Mouse (Mus musculus): ENCODE results near the gene Setd7. TPM values are rescaled to one million over a fixed set of nuclear protein-coding genes. Genes with fewer than 3 reads are reported as not detected.
A peak's percentile ranks its signal among the peaks of the same experiment; 100 is the strongest.

Gene Setd7
- polyA plus RNA-seq, 1 experiment from 2014 or later = 0.64 TPM

DNA sequence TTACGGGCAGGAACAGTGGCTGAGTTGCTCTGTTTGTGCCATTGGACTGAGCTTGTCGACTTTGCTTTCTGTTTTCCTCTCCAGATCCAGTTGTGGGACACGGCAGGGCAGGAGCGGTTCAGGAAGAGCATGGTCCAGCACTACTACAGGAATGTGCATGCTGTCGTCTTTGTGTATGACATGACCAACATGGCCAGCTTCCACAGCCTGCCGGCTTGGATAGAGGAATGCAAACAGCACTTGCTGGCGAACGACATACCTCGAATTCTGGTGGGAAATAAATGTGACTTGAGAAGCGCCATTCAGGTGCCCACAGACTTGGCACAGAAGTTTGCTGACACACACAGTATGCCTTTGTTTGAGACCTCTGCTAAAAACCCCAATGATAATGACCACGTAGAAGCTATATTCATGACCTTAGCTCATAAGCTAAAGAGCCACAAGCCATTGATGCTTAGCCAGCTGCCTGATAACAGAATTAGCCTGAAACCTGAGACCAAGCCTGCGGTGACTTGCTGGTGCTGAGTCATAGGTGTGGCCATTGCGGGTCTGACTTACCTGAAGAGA, 67.3 kb downstream of the Setd7 start:
- no peak overlapping the region for H3K4me2 ChIP-seq (ENCODE audit: low read depth, low read length)
- H3K9ac ChIP-seq (ENCODE audit: low read depth, low read length) = no peak overlapping the region
- no peak overlapping the region for H3K27ac ChIP-seq (ENCODE audit: low read length)
- 81% methylated on average over 13 of the region's 13 CpGs for WGBS (ENCODE audit: insufficient replicate concordance)
- ATAC-seq (ENCODE audit: low read depth) = no peak
- no peaks in the 10 kb centered on the region for H3K4me1 ChIP-seq (ENCODE audit: control insufficient read depth, low read depth, low read length)
- no peaks in the 10 kb centered on the region for H3K27me3 ChIP-seq (ENCODE audit: control insufficient read depth, insufficient read depth, low read depth, low read length)
- no peaks in the 10 kb centered on the region for H3K36me3 ChIP-seq (ENCODE audit: control insufficient read depth, insufficient read depth)
- no peaks in the 10 kb centered on the region for H3K9me3 ChIP-seq (replicated peaks; ENCODE audit: control insufficient read depth, low read length)
- H3K4me3 ChIP-seq (ENCODE audit: low read depth, low read length) = no peak overlapping the region

DNA sequence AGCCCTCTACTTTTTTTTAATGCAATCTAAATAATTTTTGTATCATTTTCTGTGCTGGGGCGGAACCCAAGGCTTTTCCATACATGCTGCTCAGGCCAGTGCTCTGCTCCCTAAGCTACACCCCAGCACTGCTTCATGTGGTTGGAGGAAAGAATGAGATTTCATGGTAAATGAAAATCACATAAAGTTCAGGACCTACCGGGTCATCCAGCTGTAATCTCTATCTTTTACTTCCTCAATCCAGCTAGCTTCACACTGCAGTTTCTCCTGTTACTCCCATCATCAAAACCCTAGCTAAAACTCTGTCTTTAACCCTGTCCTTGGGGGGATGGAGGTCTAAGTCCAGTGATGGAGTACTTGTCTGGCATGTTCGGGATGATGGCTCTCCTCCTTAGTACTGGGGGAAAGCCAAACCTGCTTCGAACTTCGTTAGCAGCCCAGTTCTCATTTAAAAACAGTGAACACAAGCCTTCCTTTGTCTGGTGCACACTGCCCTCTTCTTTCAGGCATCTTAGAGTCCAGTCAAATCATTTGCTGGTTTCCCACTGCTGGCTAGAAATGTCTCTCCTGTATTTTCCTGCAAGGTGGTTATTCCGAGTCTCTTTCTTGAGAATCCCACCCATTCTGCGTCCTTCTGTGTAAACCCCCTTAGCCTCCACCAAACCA, 70.5 kb downstream of the Setd7 start:
- no peak overlapping the region for H3K4me3 ChIP-seq (ENCODE audit: low read depth, low read length)
- no peaks in the 10 kb centered on the region for H3K36me3 ChIP-seq (ENCODE audit: control insufficient read depth, insufficient read depth)
- H3K4me2 ChIP-seq (ENCODE audit: low read depth, low read length) = no peak overlapping the region
- H3K27me3 ChIP-seq (ENCODE audit: control insufficient read depth, insufficient read depth, low read depth, low read length) = no peaks in the 10 kb centered on the region
- no peaks in the 10 kb centered on the region for H3K4me1 ChIP-seq (ENCODE audit: control insufficient read depth, low read depth, low read length)
- no peak for ATAC-seq (ENCODE audit: low read depth)
- WGBS (ENCODE audit: insufficient replicate concordance) = 73% methylated on average over 7 of the region's 7 CpGs
- no peak overlapping the region for H3K9ac ChIP-seq (ENCODE audit: low read depth, low read length)
- H3K27ac ChIP-seq (ENCODE audit: low read length) = no peak overlapping the region
- no peaks in the 10 kb centered on the region for H3K9me3 ChIP-seq (replicated peaks; ENCODE audit: control insufficient read depth, low read length)

DNA sequence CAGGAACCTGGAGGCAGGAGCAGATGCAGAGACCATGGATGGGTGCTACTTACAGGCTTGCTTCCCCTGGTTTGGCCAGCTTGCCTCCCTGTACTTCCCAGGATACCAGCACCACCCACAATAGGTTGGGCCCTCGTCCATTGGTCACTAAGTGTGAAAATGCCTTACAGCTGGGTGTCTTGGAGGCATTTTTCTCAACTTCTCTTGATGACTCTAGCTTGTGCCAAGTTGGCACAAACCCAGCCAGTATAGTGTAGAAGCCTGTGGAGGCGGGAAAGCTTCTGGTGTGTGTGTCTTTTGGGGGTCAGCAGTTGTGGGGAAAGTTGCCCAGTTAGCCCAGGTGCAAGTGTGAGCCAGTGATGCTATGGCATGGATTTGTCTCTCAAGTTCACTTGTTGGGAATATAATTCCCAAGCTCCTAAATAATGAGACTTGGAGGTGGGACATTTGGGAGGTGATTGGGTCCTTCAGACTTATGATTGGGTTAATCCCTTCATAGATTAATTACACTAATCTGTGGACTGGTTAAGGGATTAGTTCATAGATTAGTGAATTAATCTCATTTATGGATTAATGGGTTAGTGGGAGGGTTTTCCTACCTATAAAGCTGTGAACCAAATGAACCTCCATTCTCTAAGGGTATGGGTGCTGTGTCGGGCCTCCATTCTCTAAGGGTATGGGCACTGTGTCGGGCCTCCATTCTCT, 74.0 kb downstream of the Setd7 start:
- no peak for ATAC-seq (ENCODE audit: low read depth)
- peaks cover 12% of the 10 kb centered on the region for H3K4me1 ChIP-seq (ENCODE audit: control insufficient read depth, low read depth, low read length)
- no peaks in the 10 kb centered on the region for H3K36me3 ChIP-seq (ENCODE audit: control insufficient read depth, insufficient read depth)
- WGBS (ENCODE audit: insufficient replicate concordance) = 76% methylated on average over 4 of the region's 4 CpGs
- H3K27me3 ChIP-seq (ENCODE audit: control insufficient read depth, insufficient read depth, low read depth, low read length) = no peaks in the 10 kb centered on the region
- H3K9me3 ChIP-seq (replicated peaks; ENCODE audit: control insufficient read depth, low read length) = no peaks in the 10 kb centered on the region
- no peak overlapping the region for H3K4me2 ChIP-seq (ENCODE audit: low read depth, low read length)
- no peak overlapping the region for H3K9ac ChIP-seq (ENCODE audit: low read depth, low read length)
- no peak overlapping the region for H3K27ac ChIP-seq (ENCODE audit: low read length)
- H3K4me3 ChIP-seq (ENCODE audit: low read depth, low read length) = no peak overlapping the region

DNA sequence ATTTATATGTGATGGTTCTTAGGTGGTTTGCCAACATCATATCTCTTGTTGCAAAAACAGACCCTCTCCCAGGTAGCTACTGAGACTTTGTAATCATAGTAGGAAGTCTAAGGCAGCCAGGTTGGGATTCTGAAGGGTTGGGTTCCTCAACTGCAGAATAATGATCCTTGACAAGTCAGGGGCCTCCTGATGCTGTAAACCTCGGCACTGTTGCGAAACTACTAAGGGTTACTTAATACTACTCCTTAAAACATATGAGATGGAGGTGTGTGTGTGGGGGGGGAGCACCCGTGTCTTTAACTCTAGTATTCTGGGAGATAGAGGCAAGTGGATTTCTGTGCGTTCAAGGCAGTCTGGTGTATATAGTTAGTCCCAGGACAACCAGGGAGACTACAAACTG, 75.3 kb downstream of the Setd7 start:
- Histone ChIP-seq H3K4me2 (ENCODE audit: low read depth, low read length) (peak overlapping the region; percentile 93; the same call in 1 of the 2 replicates), H3K27ac (ENCODE audit: low read length) (no peak overlapping the region), H3K9me3 (replicated peaks; ENCODE audit: control insufficient read depth, low read length) (no peaks in the 10 kb centered on the region), H3K4me3 (ENCODE audit: low read depth, low read length) (no peak overlapping the region), H3K36me3 (ENCODE audit: control insufficient read depth, insufficient read depth) (no peaks in the 10 kb centered on the region), H3K4me1 (ENCODE audit: control insufficient read depth, low read depth, low read length) (peaks cover 12% of the 10 kb centered on the region), H3K27me3 (ENCODE audit: control insufficient read depth, insufficient read depth, low read depth, low read length) (no peaks in the 10 kb centered on the region), H3K9ac (ENCODE audit: low read depth, low read length) (no peak overlapping the region)
- ATAC-seq (ENCODE audit: low read depth) = no peak
- 47% methylated on average over 4 of the region's 4 CpGs for WGBS (ENCODE audit: insufficient replicate concordance)

DNA sequence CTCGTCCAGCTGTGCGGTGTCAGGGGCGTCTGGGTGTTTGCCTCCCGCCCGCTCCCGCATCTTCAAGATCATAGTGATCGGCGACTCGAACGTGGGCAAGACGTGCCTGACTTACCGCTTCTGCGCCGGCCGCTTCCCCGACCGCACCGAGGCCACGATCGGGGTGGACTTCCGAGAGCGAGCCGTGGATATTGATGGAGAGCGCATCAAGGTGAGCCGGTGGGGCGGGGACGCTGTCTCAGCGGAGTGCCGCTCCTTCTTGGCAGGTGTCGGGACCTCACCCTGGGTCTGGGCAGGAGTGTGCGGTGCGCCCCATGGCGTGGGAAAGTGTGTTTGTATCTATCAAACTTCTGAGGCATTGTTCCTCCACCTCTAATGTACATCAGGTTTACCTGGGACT, 76.3 kb downstream of the Setd7 start:
- H3K27ac ChIP-seq (ENCODE audit: low read length) = peak overlapping the region; percentile 79
- ATAC-seq (ENCODE audit: low read depth) = 0 out of 2 replicates have a peak, but pooled peaks have one; percentile 1
- no peaks in the 10 kb centered on the region for H3K36me3 ChIP-seq (ENCODE audit: control insufficient read depth, insufficient read depth)
- no peaks in the 10 kb centered on the region for H3K9me3 ChIP-seq (replicated peaks; ENCODE audit: control insufficient read depth, low read length)
- peaks cover 12% of the 10 kb centered on the region for H3K4me1 ChIP-seq (ENCODE audit: control insufficient read depth, low read depth, low read length)
- H3K4me2 ChIP-seq (ENCODE audit: low read depth, low read length) = peak overlapping the region; percentile 93
- peak overlapping the region; percentile 77 for H3K9ac ChIP-seq (ENCODE audit: low read depth, low read length)
- peak overlapping the region; percentile 83 for H3K4me3 ChIP-seq (ENCODE audit: low read depth, low read length)
- 0% methylated on average over 33 of the region's 33 CpGs for WGBS (ENCODE audit: insufficient replicate concordance)
- no peaks in the 10 kb centered on the region for H3K27me3 ChIP-seq (ENCODE audit: control insufficient read depth, insufficient read depth, low read depth, low read length)

DNA sequence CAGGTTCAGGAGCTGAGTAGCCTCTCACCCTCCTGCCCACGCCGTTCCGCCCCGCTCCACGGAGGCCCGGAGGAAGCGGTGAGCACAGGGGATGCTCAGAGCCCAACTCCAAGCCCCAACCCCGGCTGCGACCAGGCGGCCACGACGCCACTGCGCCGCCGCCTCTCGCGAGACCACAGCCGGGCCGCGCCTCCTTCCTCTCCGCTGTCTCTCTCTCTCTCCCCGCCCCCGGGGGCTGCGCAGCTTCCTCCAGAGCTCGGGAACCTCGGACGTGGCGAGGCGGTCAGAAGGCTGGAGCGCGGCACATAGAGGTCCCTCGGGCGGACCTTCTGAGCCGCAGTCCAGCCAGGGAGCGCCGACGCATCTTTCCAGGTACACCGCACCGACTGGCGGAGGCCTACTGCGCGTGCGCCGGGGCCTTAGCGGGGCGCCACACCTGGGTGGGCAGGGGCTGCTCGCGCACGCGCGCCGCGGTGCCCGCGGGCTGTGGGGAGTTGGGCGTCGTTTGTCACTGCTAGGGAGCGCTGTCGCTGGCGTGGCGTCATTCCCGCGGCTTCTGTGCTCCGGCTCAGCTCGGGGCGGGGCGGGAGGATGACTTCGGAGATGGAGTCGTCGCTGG, 76.8 kb downstream of the Setd7 start, which contains the start of gene Rab33b:
Gene Rab33b, plus strand, starts transcription at position 180 of the 619 bp plus-strand sequence.
- WGBS (ENCODE audit: insufficient replicate concordance) = under 1% methylated on average over 70 of the region's 70 CpGs
- Histone ChIP-seq H3K9ac (ENCODE audit: low read depth, low read length) (peak within 1 kb of the TSS; percentile 77), H3K4me2 (ENCODE audit: low read depth, low read length) (peak within 1 kb of the TSS; percentile 93)

DNA sequence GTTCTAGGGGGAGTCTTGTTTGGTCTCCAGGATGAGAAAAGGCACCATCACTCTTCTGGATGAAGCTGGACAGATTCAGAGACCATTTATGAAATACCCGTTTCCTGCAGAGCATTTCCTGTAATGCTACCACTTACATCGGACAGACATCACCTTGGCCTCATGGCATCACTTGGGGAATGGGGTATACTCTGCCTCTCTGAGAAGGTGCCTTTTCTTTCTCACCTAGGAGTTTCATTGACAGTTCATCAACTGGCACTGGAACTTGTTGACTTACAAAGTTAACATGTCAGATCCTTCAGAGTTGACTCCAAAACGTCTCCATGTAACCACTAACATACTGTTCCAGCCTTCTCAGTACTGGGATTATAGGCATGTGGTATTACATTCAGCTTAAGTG, 77.9 kb downstream of the Setd7 start:
- H3K36me3 ChIP-seq (ENCODE audit: control insufficient read depth, insufficient read depth) = no peaks in the 10 kb centered on the region
- H3K4me1 ChIP-seq (ENCODE audit: control insufficient read depth, low read depth, low read length) = peaks cover 12% of the 10 kb centered on the region
- no peaks in the 10 kb centered on the region for H3K27me3 ChIP-seq (ENCODE audit: control insufficient read depth, insufficient read depth, low read depth, low read length)
- no peaks in the 10 kb centered on the region for H3K9me3 ChIP-seq (replicated peaks; ENCODE audit: control insufficient read depth, low read length)
- no peak overlapping the region for H3K27ac ChIP-seq (ENCODE audit: low read length)
- H3K9ac ChIP-seq (ENCODE audit: low read depth, low read length) = peak overlapping the region; percentile 77; the same call in 1 of the 2 replicates
- 38% methylated on average over 3 of the region's 3 CpGs for WGBS (ENCODE audit: insufficient replicate concordance)
- ATAC-seq (ENCODE audit: low read depth) = no peak
- peak overlapping the region; percentile 93 for H3K4me2 ChIP-seq (ENCODE audit: low read depth, low read length)
- peak overlapping the region; percentile 83; the same call in 1 of the 2 replicates for H3K4me3 ChIP-seq (ENCODE audit: low read depth, low read length)

More for the DNA sequence above, 76.8 kb downstream of the Setd7 start, which contains the start of gene Rab33b:
- Histone ChIP-seq H3K27ac (ENCODE audit: low read length) (peak within 1 kb of the TSS; percentile 79), H3K36me3 (ENCODE audit: control insufficient read depth, insufficient read depth) (no peaks in the 10 kb centered on the region), H3K4me1 (ENCODE audit: control insufficient read depth, low read depth, low read length) (peaks cover 12% of the 10 kb centered on the region), H3K9me3 (replicated peaks; ENCODE audit: control insufficient read depth, low read length) (no peaks in the 10 kb centered on the region), H3K27me3 (ENCODE audit: control insufficient read depth, insufficient read depth, low read depth, low read length) (no peaks in the 10 kb centered on the region), H3K4me3 (ENCODE audit: low read depth, low read length) (peak within 1 kb of the TSS; percentile 83)
- peak; percentile 94 for ATAC-seq (ENCODE audit: low read depth)

DNA sequence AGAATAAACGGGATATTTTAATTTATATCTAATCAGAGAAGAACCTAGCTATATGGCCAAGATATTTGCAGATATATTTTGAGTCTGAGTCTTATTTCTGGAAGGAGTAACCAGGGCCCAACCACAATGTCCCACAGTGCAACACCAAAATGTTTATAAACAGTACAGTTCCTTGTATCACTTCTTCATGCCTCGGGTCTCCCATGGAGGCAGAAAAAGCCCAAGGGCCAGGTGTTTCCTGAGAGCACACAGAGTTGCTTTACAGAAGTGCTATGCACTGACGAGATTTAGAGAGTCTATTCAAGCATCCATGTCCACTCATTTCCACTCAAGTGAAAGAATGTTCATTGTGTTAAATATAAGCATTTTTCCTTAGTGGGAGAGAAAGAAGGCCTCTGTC, 78.8 kb downstream of the Setd7 start:
- no peak overlapping the region for H3K4me3 ChIP-seq (ENCODE audit: low read depth, low read length)
- WGBS (ENCODE audit: insufficient replicate concordance) = 29% methylated on average over 3 of the region's 3 CpGs
- no peaks in the 10 kb centered on the region for H3K27me3 ChIP-seq (ENCODE audit: control insufficient read depth, insufficient read depth, low read depth, low read length)
- H3K4me2 ChIP-seq (ENCODE audit: low read depth, low read length) = no peak overlapping the region
- no peak overlapping the region for H3K27ac ChIP-seq (ENCODE audit: low read length)
- no peaks in the 10 kb centered on the region for H3K9me3 ChIP-seq (replicated peaks; ENCODE audit: control insufficient read depth, low read length)
- H3K4me1 ChIP-seq (ENCODE audit: control insufficient read depth, low read depth, low read length) = peaks cover 12% of the 10 kb centered on the region
- no peaks in the 10 kb centered on the region for H3K36me3 ChIP-seq (ENCODE audit: control insufficient read depth, insufficient read depth)
- ATAC-seq (ENCODE audit: low read depth) = no peak
- no peak overlapping the region for H3K9ac ChIP-seq (ENCODE audit: low read depth, low read length)

Measured in liver, embryonic 16.5 days (tissue).